Mouse (Mus musculus) E14TG2a.4 (cell line): ENCODE results near the gene Pfkfb4.
A peak's percentile ranks its signal among the peaks of the same experiment; 100 is the strongest.

Experiments used
- CTCF ChIP-seq: conservative IDR thresholded peaks from 2 replicates; pipeline ENCODE4 v1.5.1; 2014; ENCODE audit warnings: low read length
- NANOG ChIP-seq: IDR thresholded peaks from 2 replicates; pipeline ENCODE4 v1.6.1; 2014; ENCODE audit warnings: borderline replicate concordance, low read length, mixed read lengths
- POU5F1 ChIP-seq: IDR thresholded peaks from 2 replicates; pipeline ENCODE4 v1.6.1; 2014; ENCODE audit warnings: low read length, borderline replicate concordance

DNA sequence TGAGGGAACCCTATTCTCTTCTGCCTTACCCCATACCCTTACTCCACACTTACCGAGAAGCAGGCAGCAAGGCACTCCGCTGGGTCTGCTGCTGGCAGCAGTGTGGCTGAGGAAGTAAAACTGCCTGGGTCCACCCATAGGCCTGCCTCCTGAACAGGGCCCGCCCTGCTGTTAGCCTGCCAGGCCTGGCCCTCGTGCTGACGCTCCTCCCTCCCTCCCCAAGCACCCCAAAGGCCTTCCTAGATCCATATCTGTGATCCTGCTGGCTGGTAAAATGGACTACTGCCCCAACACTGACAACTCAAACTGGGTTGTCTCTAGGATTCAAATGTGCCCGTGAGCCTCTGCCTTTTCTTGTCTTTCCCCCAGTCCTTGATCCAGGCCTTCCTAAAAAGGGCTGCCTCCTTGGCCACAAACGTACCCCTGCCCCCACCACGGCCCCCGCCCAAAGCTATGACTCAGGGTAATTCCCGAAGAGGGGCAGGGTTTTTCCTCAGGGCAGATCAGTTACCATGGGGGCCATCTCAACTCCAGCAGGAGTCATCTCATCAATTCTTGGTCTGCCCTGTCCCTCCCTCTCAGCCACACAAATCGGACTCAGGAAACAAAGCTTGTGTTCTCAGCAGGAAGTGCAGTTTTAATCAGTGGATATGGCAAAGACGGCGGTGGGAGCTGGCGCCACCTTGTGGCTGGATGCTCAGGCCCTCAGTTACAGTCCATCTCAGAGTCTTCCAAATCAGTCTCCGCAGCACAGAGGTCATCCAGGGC is 67.7 kb downstream of the Pfkfb4 start, which contains the start of gene Trex1:
- TF ChIP-seq CTCF (peak; percentile 78), NANOG (no peak), POU5F1 (no peak)
